Mouse (Mus musculus): ENCODE data around the gene Olfr481. TPM values are rescaled to one million over a fixed set of nuclear protein-coding genes. Genes with fewer than 3 reads are reported as not detected.

The Olfr481 gene
- under 1 TPM in 1 of 2 experiments, not detected in 1; 0.28 TPM for polyA plus RNA-seq (2017; shearing (Covaris generic))

DNA sequence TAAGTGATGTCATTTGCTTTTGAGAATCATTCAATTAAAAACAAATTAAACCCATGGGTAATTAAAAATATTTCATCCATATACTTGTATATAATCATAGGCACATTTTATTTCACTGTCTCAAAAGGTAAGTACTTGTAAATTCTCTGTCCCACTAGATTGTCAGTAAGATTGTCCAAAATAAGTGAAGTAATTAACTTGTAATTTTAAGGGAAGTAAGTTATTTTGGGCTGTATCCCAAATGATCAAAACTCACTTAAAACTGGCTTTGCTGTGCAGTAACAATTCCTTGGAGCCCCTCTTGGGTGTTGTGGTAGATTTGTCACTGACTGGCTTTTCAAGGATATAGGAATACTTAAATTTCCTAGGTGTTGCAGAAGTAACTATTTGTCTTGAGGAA lies at the start of gene Olfr481:
Gene Olfr481 (plus strand): TSS at position 301 of the 400 bp plus-strand sequence.
- no peak for ATAC-seq

- no peak for ATAC-seq
Measured at GRCm38 (mm10) chr7:108033889-108034288, 45.8 kb upstream of the Olfr481 start, which contains the start of gene Olfr478. Olfr478 (minus strand) TSS chr7:108033989.

- no peak for ATAC-seq
Measured at GRCm38 (mm10) chr7:108050393-108050792, 29.3 kb upstream of the Olfr481 start, which contains the start of gene Olfr479. Olfr479 (plus strand) TSS chr7:108050693.

GRCm38 (mm10) chr7:108067246-108067645 lies 12.4 kb upstream of the Olfr481 start, which contains the start of gene Olfr480:
Olfr480 (minus strand) TSS chr7:108067346.
- no peak for ATAC-seq

GRCm38 (mm10) chr7:108097486-108097885 lies 17.8 kb downstream of the Olfr481 start, which contains the start of gene Olfr482:
Olfr482 (minus strand) TSS chr7:108097586.
- no peak for ATAC-seq

GRCm38 (mm10) chr7:108100549-108100948 lies 20.9 kb downstream of the Olfr481 start, which contains the start of gene Olfr483:
Olfr483 (plus strand) TSS chr7:108100849.
- ATAC-seq = no peak

DNA sequence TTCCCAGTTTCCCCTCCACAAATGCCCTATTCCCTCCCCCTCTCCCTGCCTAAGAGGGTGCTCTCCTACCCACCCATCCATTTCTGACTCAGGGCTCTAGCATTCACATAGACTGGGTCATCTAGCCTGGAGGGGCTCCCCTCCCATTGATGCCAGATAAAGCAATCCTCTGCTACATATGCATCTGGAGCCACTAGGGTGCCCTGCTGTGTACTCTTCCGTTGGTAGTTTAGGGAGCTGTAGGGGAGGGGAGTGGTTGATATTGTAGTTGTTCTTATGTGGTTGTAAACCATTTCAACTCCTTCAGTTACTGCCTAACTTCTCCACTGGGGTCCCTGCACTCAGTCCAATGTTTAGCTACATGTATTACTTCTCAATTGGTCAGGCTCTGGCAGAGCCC lies 41.0 kb downstream of the Olfr481 start:
- ATAC-seq = no peak

DNA sequence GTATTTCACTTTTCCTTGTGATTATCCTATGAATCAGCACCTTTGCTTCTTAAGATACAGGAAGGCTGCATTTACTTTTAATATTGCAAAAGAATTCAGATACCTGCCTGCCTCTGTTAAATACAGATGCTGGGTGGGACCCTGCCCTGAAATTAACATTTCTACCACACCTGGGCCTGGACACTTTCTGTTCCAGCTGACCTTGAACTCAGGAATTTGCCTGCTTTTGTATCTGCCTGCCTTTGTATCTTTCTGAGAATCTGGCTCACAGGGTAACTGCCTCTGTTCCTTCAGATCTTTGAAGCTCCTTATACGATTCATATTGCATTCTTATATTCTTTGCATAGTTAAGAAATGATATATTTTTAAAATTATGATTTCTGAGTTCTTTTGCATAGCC lies 41.8 kb downstream of the Olfr481 start:
- no peak for ATAC-seq

- no peak for ATAC-seq
Measured at GRCm38 (mm10) chr7:108127349-108127748, 47.7 kb downstream of the Olfr481 start, which contains the start of gene Olfr484. Olfr484 (minus strand) TSS chr7:108127449.

Other genes with a start within 250 kb of the Olfr481 start
- gene Olfr470, start 232.4 kb upstream of the Olfr481 start, polyA plus RNA-seq (2017; shearing (Covaris generic)) = not detected
- under 1 TPM in 1 of 2 experiments, not detected in 1; 0.16 TPM for gene Olfr472, start 182.0 kb upstream of the Olfr481 start, polyA plus RNA-seq (2017; shearing (Covaris generic))
- not detected for gene Olfr473, start 149.4 kb upstream of the Olfr481 start, polyA plus RNA-seq (2017; shearing (Covaris generic))
- gene Olfr474, start 125.2 kb upstream of the Olfr481 start, polyA plus RNA-seq (2017; shearing (Covaris generic)) = not detected
- not detected for gene Olfr476, start 115.1 kb upstream of the Olfr481 start, polyA plus RNA-seq (2017; shearing (Covaris generic))
- gene Olfr477, start 93.2 kb upstream of the Olfr481 start, polyA plus RNA-seq (2017; shearing (Covaris generic)) = not detected
- not detected for gene Olfr478, start 45.9 kb upstream of the Olfr481 start, polyA plus RNA-seq (2017; shearing (Covaris generic))
- not detected for gene Olfr479, start 29.2 kb upstream of the Olfr481 start, polyA plus RNA-seq (2017; shearing (Covaris generic))
- gene Olfr480, start 12.5 kb upstream of the Olfr481 start, polyA plus RNA-seq (2017; shearing (Covaris generic)) = not detected
- gene Olfr482, start 17.7 kb downstream of the Olfr481 start, polyA plus RNA-seq (2017; shearing (Covaris generic)) = not detected
- under 1 TPM in 1 of 2 experiments, not detected in 1; 0.12 TPM for gene Olfr483, start 21.0 kb downstream of the Olfr481 start, polyA plus RNA-seq (2017; shearing (Covaris generic))
- gene Olfr484, start 47.6 kb downstream of the Olfr481 start, polyA plus RNA-seq (2017; shearing (Covaris generic)) = not detected
- gene Olfr485, start 80.0 kb downstream of the Olfr481 start, polyA plus RNA-seq (2017; shearing (Covaris generic)) = not detected
- not detected for gene Olfr486, start 92.9 kb downstream of the Olfr481 start, polyA plus RNA-seq (2017; shearing (Covaris generic))
- not detected for gene Olfr487, start 134.8 kb downstream of the Olfr481 start, polyA plus RNA-seq (2017; shearing (Covaris generic))
- under 1 TPM in 1 of 2 experiments, not detected in 1; 0.09 TPM for gene Olfr488, start 178.5 kb downstream of the Olfr481 start, polyA plus RNA-seq (2017; shearing (Covaris generic))
- gene Olfr490, start 209.1 kb downstream of the Olfr481 start, polyA plus RNA-seq (2017; shearing (Covaris generic)) = not detected
- not detected for gene Olfr491, start 233.6 kb downstream of the Olfr481 start, polyA plus RNA-seq (2017; shearing (Covaris generic))
- gene Olfr492, start 243.8 kb downstream of the Olfr481 start, polyA plus RNA-seq (2017; shearing (Covaris generic)) = not detected

All from activated CD4-positive, CD25-positive, alpha-beta regulatory T cell, adult 4 months (primary cell).